Mouse (Mus musculus) monocyte, adult 5-6 weeks (primary cell): ENCODE data around the gene Thoc6. TPM values are rescaled to one million over a fixed set of nuclear protein-coding genes. Genes with fewer than 3 reads are reported as not detected.

ENCODE experiments used
- ATAC-seq: fragments of 153-309, 156-312 bp; replicated peaks from 2 replicates; pipeline ENCODE4 v1.8.0; 2017; ENCODE audit warnings: mild to moderate bottlenecking; ENCODE audit not compliant: low TSS enrichment, insufficient number of reproducible peaks, severe bottlenecking, poor library complexity, low FRiP score
- total RNA-seq: library from RNA; stranded (forward); fragments of 200-1000, 200-491, 200-594 nt; gene quantifications from 3 replicates; pipeline ENCODE4 v1.2.3, GENCODE M21; 2017

The Thoc6 gene
- total RNA-seq = 20.3 to 21.9 TPM (median 21.2 TPM) in 3 replicates

DNA sequence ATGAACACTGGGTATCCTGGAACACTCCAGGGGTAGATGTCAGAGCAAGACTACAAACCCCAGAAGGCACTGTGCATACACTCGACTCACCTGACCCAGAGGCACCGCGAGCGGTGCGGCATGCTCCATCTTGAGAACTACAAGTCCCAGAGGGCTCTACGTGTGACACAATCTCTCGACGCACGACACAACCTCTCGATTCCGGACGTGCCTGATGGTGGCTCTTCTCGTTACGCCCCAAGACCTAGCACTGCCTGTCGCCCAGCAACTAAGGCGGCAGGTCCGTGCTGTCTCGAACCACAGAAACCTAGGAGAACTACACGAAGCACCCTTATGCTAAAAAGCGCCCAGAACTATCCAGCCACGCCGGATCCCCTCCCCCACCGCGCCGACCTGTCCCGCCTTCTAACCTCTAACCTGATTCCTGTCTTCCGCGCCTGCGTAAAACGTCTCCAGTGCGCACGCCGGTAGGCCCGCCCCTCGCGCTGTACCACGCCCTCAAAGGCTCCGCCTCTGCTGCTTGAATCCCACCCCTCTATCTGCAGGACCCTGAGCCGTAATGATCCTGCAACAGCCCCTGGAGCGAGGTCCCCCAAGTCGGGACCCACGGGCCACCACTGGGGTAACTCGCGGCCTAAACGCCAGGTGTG is at the start of gene Thoc6, which contains the start of gene Hcfc1r1:
Gene Thoc6 (minus strand): TSS at position 459 of the 650 bp plus-strand sequence.
Gene Hcfc1r1 (plus strand): TSS at position 173 of the 650 bp plus-strand sequence.
- ATAC-seq = peak; percentile 90

DNA sequence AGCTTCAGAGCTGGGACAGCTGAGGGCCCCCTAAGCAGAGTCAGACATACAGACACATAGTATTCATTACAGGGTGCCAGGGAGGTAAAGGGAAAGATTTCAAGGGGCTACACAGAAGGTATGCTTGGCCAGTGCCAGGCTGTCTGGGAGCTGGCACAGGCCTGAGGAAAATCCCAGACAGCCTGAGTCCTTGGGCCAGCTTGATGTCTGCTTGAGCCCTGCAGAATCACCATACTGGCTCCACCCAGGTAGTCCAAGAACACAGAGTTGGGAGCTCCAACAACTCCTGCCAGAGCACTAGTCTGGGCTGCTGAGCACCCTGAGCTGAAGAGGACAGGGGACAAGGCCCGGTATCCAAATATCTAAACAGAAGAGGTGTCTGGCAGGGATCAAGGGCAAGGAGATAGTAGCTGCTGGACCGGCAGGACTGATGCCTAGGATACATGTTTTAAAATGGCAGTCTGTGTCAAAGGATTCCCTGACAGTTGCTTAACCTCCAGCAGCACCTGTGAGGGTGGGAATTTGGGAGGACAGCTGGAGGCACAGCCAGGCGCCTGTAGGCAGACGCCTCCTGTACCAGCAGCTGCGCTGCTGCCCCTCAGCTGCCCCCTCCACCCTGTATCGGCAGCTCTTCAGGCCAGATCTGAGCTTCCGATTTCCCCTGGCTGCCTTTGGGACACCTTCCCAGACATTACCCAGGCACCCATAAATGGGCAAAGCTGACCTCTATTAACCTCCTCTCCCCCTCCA is 48.9 kb upstream of the Thoc6 start, which contains the start of gene 1520401A03Rik:
Gene 1520401A03Rik (minus strand): TSS at position 408 of the 750 bp plus-strand sequence.
- ATAC-seq = no peak

DNA sequence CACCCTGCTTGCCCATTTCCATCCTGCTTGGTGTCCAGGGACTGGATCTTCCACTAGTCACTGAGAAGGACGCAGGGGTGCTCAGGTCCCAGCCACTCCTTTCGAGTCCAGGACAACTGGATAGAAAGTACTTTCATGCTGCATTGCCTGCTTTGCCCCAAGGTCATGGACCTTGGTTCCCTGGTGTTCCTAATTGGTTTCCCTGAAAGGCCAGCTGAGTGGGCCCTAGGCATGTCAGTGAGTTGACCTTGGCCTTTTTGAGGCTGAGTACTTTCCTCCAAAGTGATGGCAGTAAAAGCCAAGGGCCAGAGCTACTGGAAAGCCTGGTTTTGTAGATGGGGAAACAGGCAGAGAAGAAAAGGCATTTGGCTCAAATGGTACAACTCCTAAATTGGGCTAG is 48.2 kb upstream of the Thoc6 start:
- ATAC-seq = no peak

DNA sequence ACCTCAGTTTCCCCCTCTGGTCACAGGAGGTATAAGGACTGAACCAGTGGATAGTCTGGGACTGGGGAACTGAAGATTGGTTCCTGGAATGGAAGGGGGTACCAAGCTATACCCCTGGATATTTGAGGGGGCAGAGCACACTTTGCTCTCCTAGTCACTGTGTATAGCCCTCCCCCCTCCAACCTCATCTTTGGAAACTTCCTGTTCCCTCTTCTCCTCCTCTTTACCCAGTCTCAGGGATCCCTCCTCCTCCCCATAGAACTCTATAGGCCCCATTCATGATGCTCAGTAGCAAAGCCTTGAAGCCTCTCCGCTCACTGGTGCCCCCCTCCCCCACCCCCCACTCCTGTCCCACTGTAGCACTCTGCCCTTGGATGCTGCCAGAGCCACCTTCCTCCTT is 45.8 kb upstream of the Thoc6 start:
- no peak for ATAC-seq

DNA sequence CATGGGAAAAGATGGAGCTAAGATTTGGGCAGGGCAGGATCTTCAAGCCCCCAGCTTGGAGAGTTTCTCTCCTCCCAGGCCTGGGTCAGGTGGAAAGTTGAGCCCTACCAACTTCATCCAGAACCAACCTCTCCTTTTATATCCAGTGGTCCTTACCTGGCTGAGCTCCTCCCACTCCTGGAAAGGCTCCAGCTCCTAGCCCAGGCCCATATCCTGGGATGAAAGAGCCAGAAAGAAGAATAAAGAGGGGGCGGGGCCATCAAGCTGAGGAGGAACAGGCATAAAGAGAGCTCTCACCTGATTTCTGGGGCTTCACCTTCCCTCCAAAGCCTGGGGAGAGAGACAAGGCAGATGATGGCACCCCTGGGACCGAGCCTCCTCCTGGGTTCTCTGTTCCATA is 43.3 kb upstream of the Thoc6 start:
- ATAC-seq = no peak

- ATAC-seq = peak; percentile 74
Observed at GRCm38 (mm10) chr17:23706212-23706611, 32.5 kb upstream of the Thoc6 start.

- ATAC-seq = no peak
Observed at GRCm38 (mm10) chr17:23705525-23706104, 31.9 kb upstream of the Thoc6 start.

DNA sequence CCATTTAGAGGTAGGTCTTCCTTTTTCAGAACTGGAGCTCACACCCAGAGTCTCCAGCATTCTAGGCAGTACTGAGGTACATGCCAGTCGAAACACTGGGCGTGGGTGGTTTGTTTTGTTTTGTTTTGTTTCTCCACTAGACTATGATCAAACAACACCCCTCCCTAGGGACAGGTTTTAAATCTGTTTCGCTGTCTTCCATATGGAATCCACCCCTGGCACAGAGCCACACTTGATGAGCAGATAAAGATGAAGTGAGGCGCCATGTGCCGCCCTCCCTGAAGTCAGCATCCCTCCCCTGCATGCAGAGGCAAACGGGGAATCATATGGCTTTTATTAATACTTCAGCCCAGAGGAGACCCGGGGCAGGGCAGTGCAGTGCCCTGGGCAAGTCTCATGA is 31.1 kb upstream of the Thoc6 start:
- ATAC-seq = no peak

DNA sequence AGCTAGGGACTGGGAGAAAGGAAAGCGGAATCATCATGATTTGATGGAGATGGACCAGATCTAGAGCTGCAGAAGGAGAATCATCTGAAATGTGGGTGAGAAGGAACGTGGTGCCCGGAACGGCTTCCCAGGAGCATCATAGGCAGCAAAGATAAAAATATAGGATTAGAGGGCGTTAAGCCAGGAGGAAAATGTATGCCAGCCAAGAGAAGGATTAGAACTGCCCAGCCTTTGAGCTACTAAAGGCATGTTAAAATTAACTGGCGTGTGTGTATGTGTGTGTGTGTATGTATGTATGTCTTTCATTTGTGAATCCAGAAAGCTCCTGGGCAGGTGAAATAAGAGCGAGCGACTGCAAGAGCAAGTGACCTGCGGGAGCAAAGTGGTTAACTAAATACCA is 29.6 kb upstream of the Thoc6 start:
- no peak for ATAC-seq

DNA sequence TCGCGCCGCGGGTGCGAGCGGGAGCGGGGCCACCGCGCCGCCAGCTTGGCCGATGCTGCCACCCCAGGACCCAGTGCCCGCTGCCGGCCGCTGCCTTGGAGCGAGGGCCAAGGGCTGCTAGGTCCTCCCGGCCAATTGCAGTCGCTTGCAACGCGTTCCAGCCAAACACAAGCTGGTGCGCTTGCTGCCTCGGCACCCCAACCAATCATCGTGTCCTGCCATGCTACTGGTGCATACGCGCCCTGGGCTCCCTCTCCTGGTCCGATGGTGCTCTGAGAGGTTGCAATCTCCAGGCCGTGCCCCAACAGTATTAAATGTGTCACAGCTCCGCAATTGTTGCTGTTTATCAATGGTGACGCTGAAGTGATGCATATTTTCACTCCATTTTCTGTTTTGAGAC is 26.4 kb upstream of the Thoc6 start:
- ATAC-seq = peak; percentile 91

GRCm38 (mm10) chr17:23699131-23700077 is 25.7 kb upstream of the Thoc6 start:
- ATAC-seq = no peak

- no peak for ATAC-seq
Observed at GRCm38 (mm10) chr17:23695801-23696200, 22.1 kb upstream of the Thoc6 start.

DNA sequence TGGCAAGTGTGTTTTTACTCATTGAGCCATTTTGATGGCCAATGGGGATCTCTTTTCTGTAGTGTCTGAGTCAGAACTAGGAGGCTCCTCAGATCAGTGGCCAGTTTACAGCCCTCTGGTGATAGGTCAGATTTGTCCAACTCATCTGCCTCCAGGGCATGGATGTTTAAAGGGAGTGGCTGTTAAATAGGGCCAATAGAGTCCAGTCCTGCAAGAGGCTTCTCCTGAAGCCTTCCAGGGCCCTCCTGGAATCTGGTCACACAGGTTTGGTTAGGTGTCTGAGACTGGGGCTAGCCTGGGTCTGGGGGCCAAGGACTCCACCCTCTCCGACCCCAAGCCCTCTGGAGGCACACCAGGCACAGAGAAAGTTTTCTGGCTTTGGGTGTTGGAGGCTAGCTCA is 20.8 kb upstream of the Thoc6 start:
- no peak for ATAC-seq

DNA sequence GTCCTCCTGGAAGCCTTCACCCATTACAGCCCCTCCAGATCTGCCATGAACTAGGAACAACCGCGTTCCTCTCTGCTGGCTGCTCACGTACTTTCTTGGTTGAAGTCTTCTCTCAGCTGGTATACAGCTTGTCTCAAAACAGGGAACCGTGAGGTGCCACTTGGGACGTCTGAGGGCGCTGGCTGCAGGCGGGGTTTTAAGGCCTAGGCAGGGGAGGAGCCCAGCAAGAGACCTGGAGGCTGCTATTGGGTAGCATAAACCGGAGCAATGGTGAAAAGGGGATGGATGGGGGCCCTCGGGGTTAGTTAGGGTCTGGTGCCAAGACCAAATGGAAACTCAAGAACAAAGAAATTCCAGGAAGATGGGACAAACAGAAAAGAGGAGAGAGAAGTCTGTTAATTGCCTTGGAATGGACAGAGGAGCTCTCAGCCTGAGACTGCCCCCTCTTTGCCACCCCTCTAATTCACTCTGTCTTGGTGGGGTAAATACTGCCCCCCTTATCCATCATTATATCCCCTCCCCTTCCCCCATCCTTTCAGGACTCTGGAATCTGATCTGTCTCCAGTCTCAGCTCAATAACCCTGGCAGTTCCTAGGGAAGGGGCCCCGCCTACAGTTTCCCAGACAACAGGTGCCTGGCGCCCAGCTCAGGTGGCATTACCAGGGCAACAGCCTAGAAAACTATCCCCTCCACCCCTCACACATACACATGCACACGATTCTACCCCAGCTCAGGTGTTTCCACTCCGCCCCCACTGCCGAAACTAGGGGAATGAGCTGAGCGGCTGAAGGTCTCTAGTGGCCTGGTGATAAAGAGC is 10.4 kb upstream of the Thoc6 start, which contains the start of gene Cldn9:
Gene Cldn9 (minus strand): TSS at position 171 of the 817 bp plus-strand sequence.
- no peak for ATAC-seq

- ATAC-seq = no peak
Observed at GRCm38 (mm10) chr17:23683226-23683625, 9.5 kb upstream of the Thoc6 start.

DNA sequence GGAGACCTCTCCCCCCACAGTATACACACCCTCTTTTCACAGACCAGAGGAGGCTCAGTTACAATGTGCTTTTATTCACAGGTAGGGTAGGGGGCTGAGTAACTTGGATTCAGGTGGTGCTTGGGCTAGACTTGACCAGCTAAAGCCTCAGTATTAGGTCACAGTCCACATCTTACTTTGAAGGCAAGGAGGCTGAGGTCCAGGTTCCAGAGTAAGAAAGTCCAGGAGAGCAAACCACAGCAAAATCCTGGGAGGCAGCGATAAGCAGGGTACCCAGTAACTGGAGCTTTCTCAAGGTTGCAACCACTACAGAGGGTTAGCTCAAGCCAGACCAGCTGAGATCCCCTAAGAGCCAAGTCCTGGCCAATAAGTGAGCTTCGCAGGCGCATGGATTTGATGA is 8.8 kb upstream of the Thoc6 start:
- no peak for ATAC-seq

DNA sequence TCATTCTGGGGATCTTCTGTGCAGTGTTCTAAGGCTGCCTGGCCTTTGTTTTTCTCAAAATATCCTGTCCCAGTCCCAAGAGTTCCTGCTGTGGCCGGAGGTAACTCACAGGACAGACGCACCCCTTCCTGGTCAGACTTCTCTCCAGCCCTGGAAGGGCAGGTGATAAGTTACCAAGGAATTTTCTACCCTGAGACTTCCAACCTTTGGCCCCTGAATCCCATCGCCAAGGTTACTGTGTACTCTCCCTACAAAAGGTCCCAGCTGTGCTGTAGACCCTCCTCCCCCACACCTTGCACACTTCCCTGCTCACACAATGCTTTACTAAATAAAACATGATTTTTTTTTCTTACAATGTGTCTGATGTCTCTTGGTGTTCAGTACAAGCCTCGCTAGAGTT is 8.4 kb upstream of the Thoc6 start:
- no peak for ATAC-seq

DNA sequence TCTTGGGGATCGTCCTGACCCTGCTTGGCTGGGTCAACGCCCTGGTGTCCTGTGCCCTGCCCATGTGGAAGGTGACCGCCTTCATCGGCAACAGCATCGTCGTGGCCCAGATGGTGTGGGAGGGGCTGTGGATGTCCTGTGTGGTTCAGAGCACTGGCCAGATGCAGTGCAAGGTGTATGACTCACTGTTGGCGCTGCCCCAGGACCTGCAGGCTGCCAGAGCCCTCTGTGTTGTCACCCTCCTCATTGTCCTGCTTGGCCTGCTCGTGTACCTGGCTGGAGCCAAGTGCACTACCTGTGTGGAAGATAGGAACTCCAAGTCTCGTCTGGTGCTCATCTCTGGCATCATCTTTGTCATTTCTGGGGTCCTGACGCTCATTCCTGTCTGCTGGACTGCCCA is 7.4 kb upstream of the Thoc6 start:
- ATAC-seq = no peak
